ENCODE assay signal across 16 mouse cellular contexts in genomic region chr2:150971856-150972255, GRCm38 (mm10).
"Had no signal": no experiment of that assay in that cellular context is flagged by ENCODE, and none has a peak within 500 bp of the region (broad histone marks: within the 10 kb centered on the region; RNA-seq: fewer than 3 reads in every experiment).

No protein-coding gene starts in this region.

- H3K4me3 ChIP-seq: layer of hippocampus, adult 2 months; megakaryocyte, embryonic 14.5 days; midbrain, embryonic 12.5 days; neural tube, embryonic 13.5 days had no signal

- H3K9ac ChIP-seq: liver, embryonic 14.5 days; lung, embryonic 14.5 days; midbrain, embryonic 12.5 days; neural tube, embryonic 13.5 days had no signal

- H3K27me3 ChIP-seq: megakaryocyte, embryonic 14.5 days; midbrain, embryonic 12.5 days; neural tube, embryonic 13.5 days had no signal

- H3K4me2 ChIP-seq: lung, embryonic 14.5 days; midbrain, embryonic 12.5 days; neural tube, embryonic 13.5 days had no signal

- DNase-seq: kidney, adult 11 months; kidney, postnatal 10 days; kidney, postnatal 4 days; left cerebral cortex, postnatal 4 days; lung, embryonic 14.5 days; lung, postnatal 10 days; right cerebral cortex, adult 18-20 months; right cerebral cortex, postnatal 25 days; thymus, adult 2 months; thymus, postnatal 25 days had no signal

- H3K4me1 ChIP-seq: midbrain, embryonic 12.5 days; neural tube, embryonic 13.5 days had no signal

- H3K27ac ChIP-seq: layer of hippocampus, adult 2 months; liver, embryonic 14.5 days; macrophage; midbrain, embryonic 12.5 days; neural tube, embryonic 13.5 days had no signal

- H3K9me3 ChIP-seq: megakaryocyte, embryonic 14.5 days; midbrain, embryonic 12.5 days; neural tube, embryonic 13.5 days had no signal
